Mouse (Mus musculus) lung, postnatal 0 days (tissue): ENCODE data around the gene Cd81. TPM values are rescaled to one million over a fixed set of nuclear protein-coding genes. Genes with fewer than 3 reads are reported as not detected.

Experiments used
- ATAC-seq: fragments of 200-750 bp; cut with Nextera tagmentation; 2 replicates; pipeline ENCODE4 v1.8.0; 2017; ENCODE audit warnings: moderate library complexity
- DNase-seq: peaks from one replicate; pipeline ENCODE4 v3.0.0-alpha.2; 2016; ENCODE audit warnings: low spot score
- H3K27ac ChIP-seq: fragments of 300-500 bp; sonication (generic); 2 replicates; pipeline ENCODE4 v1.5.1; 2014; ENCODE audit warnings: antibody characterized with exemption, mild to moderate bottlenecking, low read length, mixed read lengths
- H3K27me3 ChIP-seq: fragments of 300-500 bp; sonication (generic); replicated peaks from 2 replicates; pipeline ENCODE4 v1.6.1; 2014; ENCODE audit warnings: low read length, mixed read lengths; ENCODE audit not compliant: insufficient read depth
- H3K36me3 ChIP-seq: fragments of 300-500 bp; sonication (generic); 2 replicates; pipeline ENCODE4 v1.6.1; 2014; ENCODE audit warnings: low read length, mixed read lengths; ENCODE audit not compliant: insufficient read depth
- H3K4me1 ChIP-seq: fragments of 300-500 bp; sonication (generic); 2 replicates; pipeline ENCODE4 v1.6.1; 2014; ENCODE audit warnings: antibody characterized with exemption, low read depth, low read length, mixed read lengths; ENCODE audit not compliant: insufficient read depth
- H3K4me2 ChIP-seq: fragments of 300-500 bp; sonication (generic); replicated peaks from 2 replicates; pipeline ENCODE4 v1.6.1; 2014; ENCODE audit warnings: low read depth, mild to moderate bottlenecking, low read length, moderate library complexity, mixed read lengths
- H3K4me3 ChIP-seq: fragments of 300-500 bp; sonication (generic); 2 replicates; pipeline ENCODE4 v1.5.1; 2014; ENCODE audit warnings: low read depth, low read length
- H3K9ac ChIP-seq: fragments of 300-500 bp; sonication (generic); replicated peaks from 2 replicates; pipeline ENCODE4 v1.6.1; 2014; ENCODE audit warnings: low read depth, mild to moderate bottlenecking
- H3K9me3 ChIP-seq: fragments of 300-500 bp; sonication (generic); 2 replicates; pipeline ENCODE4 v1.6.1; 2016; ENCODE audit warnings: low read length, mixed read lengths
- CTCF ChIP-seq: IDR thresholded peaks from 2 replicates; pipeline ENCODE4 v1.5.1; 2016; ENCODE audit warnings: antibody characterized with exemption, mild to moderate bottlenecking
- EP300 ChIP-seq: IDR thresholded peaks from 2 replicates; pipeline ENCODE4 v1.6.1; 2016; ENCODE audit warnings: antibody characterized with exemption, mild to moderate bottlenecking, control low read depth
- WGBS: fragments of 180-500 bp; shearing (Covaris S2); extraction: QIAGEN DNeasy Blood & Tissue Kit; methylation state at CpG from one replicate; pipeline ENCODE4 v1.1.7; 2014; 5-methylcytosine and 5-hydroxymethylcytosine counted together
- polyA plus RNA-seq: library from polyadenylated mRNA; unstranded; fragments of >200 nt; fragmentation: Nextera tagmentation; extraction: Ambion mirVana; gene quantifications from 2 replicates; pipeline ENCODE4 v1.2.1, GENCODE M21; 2015

Cd81 gene
- polyA plus RNA-seq, 1 experiment from 2014 or later = 747 TPM

DNA sequence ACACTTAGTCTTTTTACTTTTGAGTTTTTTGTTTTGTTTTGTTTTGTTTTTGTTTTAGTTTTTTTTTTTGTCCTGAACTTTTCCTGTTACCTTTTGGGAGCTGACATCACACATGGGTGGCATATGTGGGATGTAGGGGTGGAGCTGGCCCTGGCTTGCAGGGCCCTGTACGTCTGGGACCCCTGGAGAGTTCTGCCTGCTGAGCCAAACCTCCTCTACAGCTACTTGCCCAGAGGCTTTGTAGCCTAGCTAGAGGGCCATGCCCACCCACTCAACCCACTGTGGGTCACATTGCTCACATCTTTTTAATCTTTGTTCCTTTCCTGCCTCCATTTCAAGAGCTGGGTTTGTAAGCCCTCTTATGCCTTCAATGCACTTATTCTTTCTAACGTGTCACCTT, 14.9 kb downstream of the Cd81 start:
- no peak for ATAC-seq
- TF ChIP-seq CTCF (no peak), EP300 (no peak)
- Histone ChIP-seq H3K9ac (no peak overlapping the region), H3K36me3 (peaks cover 48% of the 10 kb centered on the region), H3K27ac (no peak overlapping the region), H3K4me3 (no peak overlapping the region), H3K4me1 (peaks cover 16% of the 10 kb centered on the region; the same call in 1 of the 2 replicates), H3K4me2 (no peak overlapping the region), H3K9me3 (no peaks in the 10 kb centered on the region), H3K27me3 (no peaks in the 10 kb centered on the region)
- 72% methylated on average over 2 of the region's 2 CpGs for WGBS
- no peak for DNase-seq

DNA sequence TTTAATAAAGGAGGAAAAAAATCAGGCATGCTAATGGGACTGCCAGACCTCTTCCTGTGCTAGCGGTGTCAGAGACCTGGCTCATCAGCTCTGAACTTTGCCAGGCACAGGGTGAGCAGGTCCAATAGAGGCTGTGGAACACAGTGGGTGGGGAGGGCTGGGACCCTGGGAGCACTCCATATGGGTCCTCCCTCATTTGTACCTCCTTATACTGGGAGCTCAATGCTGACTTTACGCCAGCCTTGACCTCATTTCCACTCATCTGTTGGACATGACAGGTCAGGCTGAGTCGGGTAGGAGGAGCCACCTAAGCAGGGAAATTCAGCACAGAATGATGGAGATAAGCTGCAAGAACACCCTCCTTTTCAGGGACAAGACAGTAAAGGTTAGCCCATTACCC, 15.4 kb downstream of the Cd81 start:
- peaks cover 16% of the 10 kb centered on the region; the same call in 1 of the 2 replicates for H3K4me1 ChIP-seq
- no peak overlapping the region for H3K4me3 ChIP-seq
- no peak for TF ChIP-seq EP300
- TF ChIP-seq CTCF = no peak
- no peak overlapping the region for H3K4me2 ChIP-seq
- H3K36me3 ChIP-seq = peaks cover 44% of the 10 kb centered on the region
- WGBS = 75% methylated on average over 3 of the region's 3 CpGs
- DNase-seq = no peak
- no peaks in the 10 kb centered on the region for H3K9me3 ChIP-seq
- no peak overlapping the region for H3K9ac ChIP-seq
- peak overlapping the region; percentile 90; the same call in 1 of the 2 replicates for H3K27ac ChIP-seq
- no peak for ATAC-seq
- no peaks in the 10 kb centered on the region for H3K27me3 ChIP-seq

DNA sequence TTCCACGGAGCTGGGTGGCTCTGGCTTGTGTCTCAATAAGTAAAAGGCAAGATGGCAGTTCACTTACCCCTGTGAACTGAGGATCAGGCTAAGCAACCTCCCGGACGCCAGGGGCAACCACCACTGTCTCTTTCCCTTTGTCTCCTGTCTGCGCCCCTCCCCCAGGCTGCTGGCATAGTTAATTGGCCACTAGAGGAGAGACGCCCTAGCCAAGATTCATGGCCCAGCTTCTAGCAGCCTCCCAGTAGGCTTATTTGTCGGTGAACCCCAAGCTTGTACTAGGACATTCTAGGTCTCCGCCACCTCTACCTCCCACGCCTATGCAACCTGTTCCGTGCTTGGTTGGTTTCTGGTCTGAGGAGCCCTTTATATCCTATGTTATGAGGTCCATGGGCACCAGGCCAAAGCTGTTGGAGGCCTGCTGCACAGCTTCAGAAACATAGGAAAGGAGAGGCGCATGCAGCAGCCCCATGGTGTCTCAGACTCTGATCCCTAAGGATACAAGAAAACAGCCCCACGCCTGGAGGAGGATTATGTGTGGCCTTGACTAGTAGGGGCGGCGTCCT, 15.9 kb downstream of the Cd81 start:
- Histone ChIP-seq H3K9me3 (no peaks in the 10 kb centered on the region), H3K36me3 (peaks cover 39% of the 10 kb centered on the region), H3K9ac (no peak overlapping the region), H3K27ac (peak overlapping the region; percentile 90), H3K27me3 (no peaks in the 10 kb centered on the region), H3K4me1 (peaks cover 16% of the 10 kb centered on the region; the same call in 1 of the 2 replicates), H3K4me2 (peak overlapping the region; percentile 85), H3K4me3 (no peak overlapping the region)
- DNase-seq (peak; percentile 24), ATAC-seq (no peak)
- WGBS = 52% methylated on average over 13 of the region's 13 CpGs
- TF ChIP-seq EP300 (no peak), CTCF (no peak)

DNA sequence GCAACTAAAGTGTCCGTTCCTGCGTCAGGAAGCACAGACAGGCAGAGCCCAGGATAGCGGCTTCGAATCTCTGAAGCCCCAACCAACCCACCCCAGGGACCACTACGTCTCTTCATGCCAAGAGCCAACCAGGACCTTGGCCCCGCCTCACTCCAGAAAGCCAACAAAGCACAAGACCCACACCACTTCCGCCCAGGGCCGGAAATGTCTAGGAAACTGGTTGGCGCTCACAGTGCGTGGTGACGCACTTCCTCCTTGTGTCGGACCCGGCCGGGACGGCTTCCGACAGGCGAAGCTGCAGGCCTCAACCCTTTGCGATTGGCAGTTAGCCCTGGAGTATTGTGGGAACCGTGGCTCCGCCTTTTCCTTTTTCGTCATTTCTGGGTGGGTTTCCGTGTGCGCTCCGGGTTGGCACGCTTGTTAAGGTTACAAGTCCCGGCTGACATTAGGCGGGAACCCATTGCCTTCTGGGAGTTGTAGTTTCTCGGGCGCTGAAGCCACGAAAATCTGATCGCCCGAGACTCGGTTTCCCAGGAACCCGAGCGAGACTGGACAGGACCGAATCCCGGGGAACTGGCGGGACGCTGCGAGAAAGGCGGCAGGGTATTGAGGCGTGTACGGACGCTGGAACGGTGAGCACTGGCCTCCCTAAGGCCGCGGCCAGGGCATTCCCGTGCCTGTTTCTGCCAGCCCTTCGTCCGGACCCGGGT, 16.5 kb downstream of the Cd81 start, which contains the start of gene Tssc4:
Gene Tssc4, plus strand, starts transcription at position 368 of the 710 bp plus-strand sequence.
- TF ChIP-seq EP300 = peak; percentile 93
- TF ChIP-seq CTCF = no peak
- Histone ChIP-seq H3K4me2 (peak within 1 kb of the TSS; percentile 85), H3K27ac (peak within 1 kb of the TSS; percentile 90), H3K9ac (peak within 1 kb of the TSS; percentile 83), H3K36me3 (peaks cover 34% of the 10 kb centered on the region), H3K9me3 (no peaks in the 10 kb centered on the region), H3K4me1 (peaks cover 16% of the 10 kb centered on the region; the same call in 1 of the 2 replicates), H3K27me3 (no peaks in the 10 kb centered on the region), H3K4me3 (peak within 1 kb of the TSS; percentile 69)
- DNase-seq (peak; percentile 100), ATAC-seq (peak; percentile 97)
- WGBS = 1% methylated on average over 51 of the region's 51 CpGs

DNA sequence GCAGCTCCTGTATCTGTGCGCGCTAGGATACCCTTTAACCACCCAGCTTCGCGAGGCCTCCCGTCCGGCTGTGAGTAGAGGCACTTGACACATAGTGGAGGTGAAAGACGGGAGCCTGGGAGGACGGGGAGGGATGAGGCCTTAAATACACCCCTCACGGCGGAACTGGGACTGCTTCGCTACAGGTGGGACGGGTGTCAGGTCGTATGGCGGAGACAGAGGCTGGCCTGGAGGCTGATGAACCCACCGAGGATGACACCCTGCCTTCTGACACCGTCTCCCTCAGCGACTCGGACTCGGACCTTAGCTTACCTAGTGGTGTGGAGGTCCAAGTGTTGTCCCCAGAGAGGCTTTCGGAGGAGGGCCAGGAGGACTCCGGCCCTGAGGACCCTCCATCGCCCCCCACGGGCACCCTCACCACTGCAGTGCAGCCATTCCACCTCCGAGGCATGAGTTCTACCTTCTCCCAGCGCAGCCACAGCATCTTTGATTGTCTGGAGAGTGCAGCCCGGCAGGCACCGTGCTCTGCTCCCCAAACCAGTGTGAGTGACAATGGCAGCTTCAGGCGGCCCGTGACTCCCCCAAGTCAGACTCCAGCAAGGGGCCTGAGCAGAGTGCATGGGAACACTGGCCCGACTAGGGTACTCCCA, 17.3 kb downstream of the Cd81 start:
- H3K36me3 ChIP-seq = peaks cover 29% of the 10 kb centered on the region
- peak overlapping the region; percentile 85 for H3K4me2 ChIP-seq
- H3K27me3 ChIP-seq = no peaks in the 10 kb centered on the region
- WGBS = 7% methylated on average over 30 of the region's 30 CpGs
- peak; percentile 0; the same call in 1 of the 2 replicates for ATAC-seq
- no peaks in the 10 kb centered on the region for H3K9me3 ChIP-seq
- H3K9ac ChIP-seq = peak overlapping the region; percentile 83
- peaks cover 16% of the 10 kb centered on the region; the same call in 1 of the 2 replicates for H3K4me1 ChIP-seq
- H3K27ac ChIP-seq = peak overlapping the region; percentile 90
- TF ChIP-seq CTCF (no peak), EP300 (no peak)
- peak overlapping the region; percentile 69 for H3K4me3 ChIP-seq
- DNase-seq = peak; percentile 47

DNA sequence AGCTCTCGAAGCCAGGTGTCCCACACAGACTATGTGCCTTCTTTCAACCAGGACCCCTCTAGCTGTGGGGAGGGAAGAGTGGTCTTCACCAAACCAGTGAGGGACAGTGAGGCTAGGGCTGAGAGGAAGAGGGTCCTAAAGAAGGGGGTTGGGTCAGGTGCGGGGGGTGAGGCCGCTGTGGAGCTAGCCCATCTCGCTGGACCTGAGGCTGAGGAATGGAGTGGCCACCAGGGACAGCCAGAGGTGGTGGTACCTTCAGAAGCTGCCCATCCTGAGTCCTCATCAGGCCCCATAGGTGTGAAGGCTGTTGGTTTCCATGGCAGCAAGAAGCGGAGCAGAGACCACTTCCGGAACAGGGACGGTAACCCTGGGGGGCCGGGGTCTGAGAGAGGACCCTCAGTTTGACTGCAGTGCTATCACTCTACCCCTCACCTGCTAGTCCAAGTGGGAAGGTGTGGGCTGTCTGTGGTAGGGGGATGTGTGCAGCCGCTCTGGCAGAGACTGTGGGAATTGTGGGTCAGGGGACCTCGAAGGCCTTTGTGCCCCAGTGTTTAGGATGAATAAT, 18.0 kb downstream of the Cd81 start:
- H3K27me3 ChIP-seq = no peaks in the 10 kb centered on the region
- peaks cover 16% of the 10 kb centered on the region; the same call in 1 of the 2 replicates for H3K4me1 ChIP-seq
- H3K36me3 ChIP-seq = peaks cover 23% of the 10 kb centered on the region
- ATAC-seq = no peak
- no peak overlapping the region for H3K27ac ChIP-seq
- H3K9me3 ChIP-seq = no peaks in the 10 kb centered on the region
- peak overlapping the region; percentile 83 for H3K9ac ChIP-seq
- peak overlapping the region; percentile 85; the same call in 1 of the 2 replicates for H3K4me2 ChIP-seq
- H3K4me3 ChIP-seq = peak overlapping the region; percentile 69
- TF ChIP-seq EP300 (no peak), CTCF (no peak)
- 84% methylated on average over 10 of the region's 10 CpGs for WGBS
- DNase-seq = no peak
